Mouse (Mus musculus) duodenum, adult 2 months (tissue): ENCODE data around the gene Ndufb10. TPM values are rescaled to one million over a fixed set of nuclear protein-coding genes. Genes with fewer than 3 reads are reported as not detected.

Experiments used
- polyA plus RNA-seq: library from polyadenylated mRNA; depleted of rRNA; stranded (reverse); fragments of >200 nt; gene quantifications from 2 replicates; pipeline ENCODE4 v1.2.3, GENCODE M21; 2012; ENCODE audit warnings: low replicate concordance; rRNA removed

Ndufb10 gene
- 314 and 554 TPM in 2 replicates for polyA plus RNA-seq

DNA sequence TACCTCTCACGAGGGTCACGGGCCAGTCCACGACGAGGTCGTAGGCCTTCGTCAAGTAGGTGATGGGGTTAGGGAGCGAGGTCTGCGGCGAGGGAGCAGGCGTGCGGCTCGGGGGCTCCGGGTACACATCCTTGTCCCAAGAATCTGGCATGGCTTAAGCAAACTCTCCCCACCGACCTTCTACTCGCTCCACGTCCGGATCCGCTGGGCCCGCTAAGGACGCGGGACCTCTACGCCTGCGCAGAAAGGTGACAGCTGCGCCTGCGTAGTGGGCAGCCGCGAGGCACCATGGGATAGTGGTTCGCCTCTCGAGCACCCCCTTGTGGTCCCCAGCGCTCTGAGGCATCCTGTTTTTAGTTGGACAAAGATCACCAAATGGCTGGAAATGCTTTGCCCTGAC is at the start of gene Ndufb10:
Gene Ndufb10 (minus strand): TSS at position 295 of the 400 bp plus-strand sequence.

DNA sequence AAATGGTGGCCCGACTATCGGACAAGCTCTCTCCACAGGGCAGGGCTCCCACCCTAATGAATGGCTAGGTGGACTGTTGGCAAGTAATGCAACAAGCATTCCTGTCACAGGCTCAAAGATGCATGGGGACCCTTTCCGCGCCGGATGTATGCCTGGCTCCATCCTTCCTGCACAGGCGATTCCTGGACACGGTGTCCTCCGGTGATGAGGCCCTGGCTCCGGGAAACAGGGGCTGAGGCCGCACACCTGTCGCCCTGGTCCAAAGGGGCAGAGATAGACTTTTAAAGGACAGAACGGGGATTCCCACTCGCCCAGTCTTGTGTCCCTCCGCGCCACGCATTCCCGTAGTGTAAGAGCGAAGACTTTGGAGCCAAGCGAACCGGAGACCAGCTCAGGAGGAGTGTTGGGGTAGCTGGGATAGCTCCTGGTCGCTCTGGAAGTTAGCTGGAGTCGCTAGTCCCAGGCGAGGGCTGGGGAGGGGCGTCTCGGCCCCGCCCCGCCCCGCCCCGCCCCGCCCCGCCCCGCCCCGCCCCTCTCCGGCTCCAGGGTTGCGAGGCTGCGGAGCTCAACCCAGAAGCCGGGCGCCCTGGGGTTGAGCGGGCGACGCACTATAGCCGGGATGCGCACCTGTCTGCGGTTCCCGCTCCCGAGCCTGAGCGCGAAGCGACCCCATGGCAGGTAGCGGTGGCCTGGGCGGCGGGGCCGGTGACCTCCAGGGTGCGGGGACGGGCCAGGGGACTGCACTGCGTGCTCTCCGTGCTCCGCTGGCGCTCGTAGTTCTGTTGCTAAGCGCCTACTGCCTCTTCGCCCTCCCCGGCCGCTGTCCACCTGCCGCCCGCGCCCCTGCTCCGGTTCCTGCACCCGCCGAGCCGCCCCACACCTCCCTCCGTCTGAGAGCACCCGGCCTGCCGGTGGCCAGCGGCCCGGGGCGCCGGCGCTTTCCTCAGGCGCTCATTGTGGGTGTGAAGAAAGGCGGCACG is 28.4 kb upstream of the Ndufb10 start, which contains the start of gene Hs3st6:
Gene Hs3st6 (plus strand): TSS at position 574 of the 980 bp plus-strand sequence.

DNA sequence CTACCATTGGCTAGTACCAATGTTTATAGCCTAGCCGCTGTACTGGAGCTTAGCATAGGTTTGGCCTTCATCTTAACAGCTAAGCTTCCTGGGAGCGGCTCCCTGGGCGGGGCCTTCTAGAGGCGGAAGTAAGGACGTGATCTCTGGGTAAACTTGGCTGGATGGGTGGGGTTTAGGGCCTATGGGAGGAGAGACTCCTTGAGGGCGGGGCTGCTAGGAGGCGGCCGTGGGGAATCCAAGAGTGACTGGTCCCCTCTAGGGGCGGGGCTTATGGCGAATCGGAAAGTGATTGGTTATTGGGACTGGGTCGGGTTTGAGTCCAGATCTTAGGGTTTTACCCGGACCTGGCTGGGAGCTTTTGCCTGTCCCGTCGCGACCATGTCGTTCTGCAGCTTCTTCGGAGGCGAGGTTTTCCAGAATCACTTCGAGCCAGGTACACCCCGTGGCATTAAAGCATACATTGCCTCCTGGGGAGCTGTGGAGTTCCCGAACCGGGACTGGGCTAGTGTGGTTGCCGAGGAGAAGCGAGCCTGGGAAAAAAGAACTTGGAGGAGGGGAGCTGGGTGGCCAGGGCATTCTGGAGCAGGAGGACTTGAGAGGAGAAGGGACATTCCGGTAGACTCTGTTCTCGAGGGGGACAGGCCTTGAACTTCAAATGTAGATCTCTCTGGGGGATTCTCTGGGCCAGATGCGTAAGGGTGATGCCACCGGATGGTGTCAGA is 12.2 kb upstream of the Ndufb10 start, which contains the start of gene Msrb1:
Gene Msrb1 (plus strand): TSS at position 313 of the 722 bp plus-strand sequence.

DNA sequence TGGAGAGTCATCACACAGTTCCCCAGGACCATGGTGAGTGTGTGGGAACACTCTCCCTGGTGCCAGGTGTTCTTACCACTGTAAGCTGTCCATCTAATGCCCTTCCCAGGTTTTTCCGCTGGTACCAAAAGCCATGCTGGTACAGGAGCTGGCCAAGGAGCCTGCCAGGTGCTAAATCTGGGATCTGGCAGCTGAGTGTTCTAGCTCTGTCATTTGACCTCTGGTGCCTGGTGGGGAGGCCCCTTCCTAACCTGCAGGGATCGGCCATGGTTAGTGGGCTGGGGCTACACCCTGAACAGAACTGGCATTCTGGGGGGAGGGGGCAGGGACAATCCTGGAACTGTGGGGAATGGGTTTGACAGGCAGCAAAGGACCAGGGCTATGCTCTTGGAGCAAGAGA is 3.3 kb upstream of the Ndufb10 start, which contains the start of gene Rpl3l:
Gene Rpl3l (plus strand): TSS at position 203 of the 400 bp plus-strand sequence.

DNA sequence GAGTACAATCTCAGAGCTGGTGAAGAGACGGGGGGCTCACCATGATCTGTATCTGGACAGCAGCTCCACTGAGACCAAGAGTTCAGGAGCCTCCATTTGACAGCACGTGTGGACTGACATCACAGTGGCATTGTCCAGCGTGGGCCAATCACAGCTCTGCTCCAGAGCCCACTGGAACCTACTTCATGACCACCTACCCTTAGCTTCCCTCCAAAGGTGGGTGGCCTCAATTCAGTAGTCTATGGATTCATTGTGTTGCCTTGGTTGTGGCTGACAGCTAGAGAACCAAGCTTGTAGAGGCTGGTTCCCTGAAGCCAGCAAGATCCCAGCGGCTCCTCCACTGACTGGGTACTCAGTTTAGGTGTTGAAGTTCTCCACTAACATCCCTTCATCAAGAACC is 6.3 kb downstream of the Ndufb10 start, which contains the start of the genes Rnf151 and Rps2:
Gene Rnf151 (minus strand): TSS at position 121 of the 400 bp plus-strand sequence.
Gene Rps2 (plus strand): TSS at position 174 of the 400 bp plus-strand sequence.

DNA sequence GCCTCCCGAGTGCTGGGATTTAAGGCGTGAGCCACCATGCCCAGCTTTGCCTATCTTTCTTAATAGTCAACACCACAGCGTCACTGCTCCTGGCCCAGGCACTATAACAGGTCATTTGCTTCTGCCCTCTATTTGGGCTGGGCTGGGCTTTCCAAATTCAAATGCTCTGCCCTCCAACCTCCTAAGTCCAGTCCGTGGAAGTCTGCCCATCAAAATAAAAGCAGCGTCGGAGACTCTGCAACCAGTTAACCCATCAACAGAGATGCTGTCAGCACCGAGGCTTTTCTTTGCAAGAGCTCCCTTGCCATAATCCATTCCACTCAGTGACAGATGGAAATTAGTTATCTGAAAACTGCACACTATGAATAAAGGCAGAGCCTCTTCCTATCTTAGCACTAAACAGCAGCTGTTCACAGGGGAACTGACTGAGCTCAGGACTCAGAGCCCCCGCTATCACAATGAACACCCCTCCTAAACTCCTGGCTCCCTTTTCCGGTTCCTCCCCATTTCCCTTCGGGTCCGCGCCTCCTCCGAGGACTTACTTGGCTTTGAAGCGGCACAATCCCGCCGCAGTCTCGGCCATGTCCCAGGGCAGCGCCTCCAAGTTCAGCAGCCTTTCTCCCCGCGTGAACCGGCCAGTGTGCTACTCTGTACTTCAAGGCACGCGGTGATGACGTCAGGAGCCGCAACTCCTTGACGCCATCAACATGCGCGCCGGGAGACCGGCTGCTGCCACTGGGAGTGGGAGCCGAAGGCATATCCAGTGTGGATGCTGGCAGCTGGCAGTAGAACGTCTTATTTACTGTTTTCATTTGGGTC is 17.1 kb downstream of the Ndufb10 start, which contains the start of gene Tbl3:
Gene Tbl3 (minus strand): TSS at position 679 of the 819 bp plus-strand sequence.

DNA sequence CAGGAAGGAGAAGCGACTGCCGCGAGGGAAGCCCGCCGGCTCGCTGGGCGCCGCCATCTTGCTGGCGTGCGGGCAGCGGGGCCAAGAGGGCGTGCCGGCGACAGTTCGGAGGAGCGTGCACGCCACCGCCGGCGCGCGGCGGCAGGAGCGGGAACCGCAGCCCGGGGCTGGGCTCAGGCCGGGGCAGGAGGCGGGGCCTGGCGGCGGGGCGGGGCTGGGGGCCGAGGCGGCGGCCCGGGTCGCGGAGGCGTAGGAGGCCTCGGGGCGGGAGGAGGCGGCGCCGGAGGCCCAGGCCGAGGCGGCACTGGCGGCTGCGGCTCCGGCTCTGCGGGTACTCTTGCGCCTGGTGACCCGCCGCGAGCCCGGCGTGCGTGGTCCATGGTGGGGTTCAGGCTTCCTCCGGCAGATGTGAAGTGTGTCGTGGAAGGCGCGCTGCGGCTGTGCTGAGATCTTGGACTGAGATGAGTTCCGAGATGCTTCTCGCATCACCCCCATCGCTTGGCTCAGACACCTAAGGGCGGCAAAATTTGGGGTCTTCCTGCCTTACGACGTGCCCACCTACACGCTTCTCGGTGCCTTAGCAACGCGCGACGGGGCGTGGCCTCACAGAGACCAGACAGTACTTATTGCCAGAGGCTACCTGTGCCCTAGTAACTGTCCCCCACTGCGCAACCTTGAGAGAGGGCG is 28.1 kb downstream of the Ndufb10 start, which contains the start of the genes Gfer and Noxo1:
Gene Gfer (minus strand): TSS at position 146 of the 687 bp plus-strand sequence.
Gene Noxo1 (plus strand): TSS at position 224 of the 687 bp plus-strand sequence.

DNA sequence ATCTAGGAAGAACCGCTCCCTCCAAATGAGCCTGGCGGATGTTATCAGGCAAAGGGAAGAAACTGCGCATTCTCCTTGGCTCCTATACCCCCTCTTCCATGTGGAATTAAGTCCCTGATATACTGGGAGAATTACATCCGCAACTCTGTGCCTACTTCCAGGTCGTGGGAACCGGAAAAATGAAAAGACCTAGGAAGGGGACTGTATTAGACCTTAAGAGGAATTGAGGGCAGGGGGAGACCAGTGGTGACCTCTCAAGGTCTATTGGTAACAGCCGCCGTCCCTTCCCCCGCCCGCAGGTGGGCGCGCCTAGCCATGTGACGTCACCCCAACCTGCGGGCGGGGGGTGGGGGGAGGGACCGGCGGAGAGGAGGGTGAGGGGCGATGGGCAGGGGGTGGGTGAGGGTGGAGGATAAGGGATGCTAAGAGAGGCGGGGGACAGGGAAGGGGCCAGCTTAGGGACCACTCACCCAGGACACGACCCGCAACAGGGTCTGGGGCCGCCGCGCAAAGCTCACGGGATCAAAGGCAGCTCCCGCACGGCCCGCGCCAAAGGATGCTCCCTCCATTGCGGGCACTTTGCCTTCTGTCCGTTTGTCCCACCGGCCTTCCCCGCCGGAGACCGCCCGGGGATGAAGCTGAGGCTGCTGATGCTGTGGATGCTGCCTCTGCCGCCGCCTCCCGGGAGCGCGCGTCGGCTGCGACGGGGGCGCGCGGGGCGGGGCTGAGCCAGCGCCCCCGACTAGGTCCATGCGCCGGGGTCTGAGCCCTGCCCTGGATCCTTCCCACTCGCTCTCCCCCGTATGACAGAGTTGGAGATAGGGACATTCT is 34.8 kb downstream of the Ndufb10 start, which contains the start of gene Syngr3:
Gene Syngr3 (minus strand): TSS at position 705 of the 831 bp plus-strand sequence.

Other genes starting within 250 kb of the Ndufb10 start
- gene Mlst8, start 245.4 kb downstream of the Ndufb10 start, polyA plus RNA-seq: 33.9 and 46.6 TPM in 2 replicates
- gene Caskin1, start 235.9 kb downstream of the Ndufb10 start, polyA plus RNA-seq: 0.62 and 1.0 TPM in 2 replicates
- gene Traf7, start 196.5 kb downstream of the Ndufb10 start, polyA plus RNA-seq: 119 and 120 TPM in 2 replicates
- 0.20 and 1.8 TPM in 2 replicates for gene Rab26, start 190.3 kb downstream of the Ndufb10 start, polyA plus RNA-seq
- 21.0 and 30.2 TPM in 2 replicates for gene Pkd1, start 174.6 kb downstream of the Ndufb10 start, polyA plus RNA-seq
- gene Tsc2, start 91.8 kb downstream of the Ndufb10 start, polyA plus RNA-seq: 72.8 and 85.7 TPM in 2 replicates
- 4.7 and 4.9 TPM in 2 replicates for gene Nthl1, start 91.8 kb downstream of the Ndufb10 start, polyA plus RNA-seq
- gene Slc9a3r2, start 74.2 kb downstream of the Ndufb10 start, polyA plus RNA-seq: 52.1 and 54.9 TPM in 2 replicates
- 2.5 TPM in 1 of 2 replicates, not detected in the other for gene Npw, start 66.0 kb downstream of the Ndufb10 start, polyA plus RNA-seq
- 59.0 and 79.0 TPM in 2 replicates for gene Zfp598, start 54.8 kb downstream of the Ndufb10 start, polyA plus RNA-seq
- 1.7 and 2.1 TPM in 2 replicates for gene Syngr3, start 34.5 kb downstream of the Ndufb10 start, polyA plus RNA-seq
- gene Gfer, start 28.3 kb downstream of the Ndufb10 start, polyA plus RNA-seq: 30.1 and 63.4 TPM in 2 replicates
- gene Noxo1, start 28.2 kb downstream of the Ndufb10 start, polyA plus RNA-seq: 76.2 and 104 TPM in 2 replicates
- 36.0 and 44.8 TPM in 2 replicates for gene Tbl3, start 16.8 kb downstream of the Ndufb10 start, polyA plus RNA-seq
- 0.34 TPM in 1 of 2 replicates, not detected in the other for gene Rnf151, start 6.4 kb downstream of the Ndufb10 start, polyA plus RNA-seq
- gene Rps2, start 6.4 kb downstream of the Ndufb10 start, polyA plus RNA-seq: 3,070 and 3,555 TPM in 2 replicates
- gene Rpl3l, start 3.3 kb upstream of the Ndufb10 start, polyA plus RNA-seq: not detected in 2 replicates
- gene Msrb1, start 12.2 kb upstream of the Ndufb10 start, polyA plus RNA-seq: 71.2 and 109 TPM in 2 replicates
- gene Hs3st6, start 28.5 kb upstream of the Ndufb10 start, polyA plus RNA-seq: 2.6 and 10.6 TPM in 2 replicates
- gene Meiob, start 79.8 kb upstream of the Ndufb10 start, polyA plus RNA-seq: not detected in 2 replicates
- 213 and 369 TPM in 2 replicates for gene Hagh, start 115.7 kb upstream of the Ndufb10 start, polyA plus RNA-seq
- gene Fahd1, start 125.9 kb upstream of the Ndufb10 start, polyA plus RNA-seq: 75.3 and 166 TPM in 2 replicates
- 1.0 and 2.1 TPM in 2 replicates for gene Igfals, start 141.5 kb upstream of the Ndufb10 start, polyA plus RNA-seq
- 27.8 and 31.6 TPM in 2 replicates for gene Nubp2, start 161.9 kb upstream of the Ndufb10 start, polyA plus RNA-seq
- 86.7 and 115 TPM in 2 replicates for gene Spsb3, start 162.2 kb upstream of the Ndufb10 start, polyA plus RNA-seq
- gene Eme2, start 170.6 kb upstream of the Ndufb10 start, polyA plus RNA-seq: 20.8 and 32.6 TPM in 2 replicates
- 189 and 532 TPM in 2 replicates for gene Mrps34, start 170.6 kb upstream of the Ndufb10 start, polyA plus RNA-seq
- gene Nme3, start 172.0 kb upstream of the Ndufb10 start, polyA plus RNA-seq: 34.1 and 43.8 TPM in 2 replicates
- 36.5 and 57.9 TPM in 2 replicates for gene Mapk8ip3, start 212.5 kb upstream of the Ndufb10 start, polyA plus RNA-seq
- 6.7 and 8.4 TPM in 2 replicates for gene Jpt2, start 236.2 kb upstream of the Ndufb10 start, polyA plus RNA-seq